In the genomic region with DNA sequence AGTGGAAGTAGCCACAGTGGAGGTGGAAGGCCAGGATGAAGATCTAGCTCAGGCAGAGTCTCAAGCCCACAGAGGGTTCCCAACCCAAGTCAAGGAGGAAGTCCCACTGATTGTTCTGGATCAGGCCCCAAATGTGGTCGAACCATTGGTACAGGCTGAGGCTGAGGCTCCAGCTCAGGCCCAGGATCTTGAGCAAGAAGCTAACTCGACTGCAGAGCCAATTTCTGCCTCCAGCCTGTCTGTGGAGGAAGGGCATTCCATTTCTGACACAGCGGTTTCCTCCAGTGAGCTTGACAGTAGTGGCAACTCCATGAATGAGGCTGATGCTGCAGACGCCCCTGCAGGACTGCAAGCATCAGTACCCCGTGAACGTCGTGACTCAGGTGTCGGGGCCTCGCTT, we compare ENCODE assay signal across 18 mouse cellular contexts.
"Had no signal": no experiment of that assay in that cellular context is flagged by ENCODE, and none has a peak within 500 bp of the region (broad histone marks: within the 10 kb centered on the region; RNA-seq: fewer than 3 reads in every experiment).

No protein-coding gene starts in this region.

- H3K9me3 ChIP-seq: lung, embryonic 15.5 days; megakaryocyte, embryonic 14.5 days; midbrain, embryonic 13.5 days; midbrain, embryonic 15.5 days; neural tube, embryonic 12.5 days; stomach, embryonic 15.5 days had no signal

- DNase-seq: liver, postnatal 0 days; lung, adult 2 months; lung, postnatal 14 days; lung, postnatal 36 days; right cerebral cortex, postnatal 14 days; thymus, adult 2 months; thymus, postnatal 25 days; thymus, postnatal 4 days had no signal

- H3K36me3 ChIP-seq: lung, embryonic 15.5 days; midbrain, embryonic 13.5 days; midbrain, embryonic 15.5 days; neural tube, embryonic 12.5 days; stomach, embryonic 15.5 days had no signal

- H3K27me3 ChIP-seq: midbrain, embryonic 15.5 days; neural tube, embryonic 12.5 days; stomach, embryonic 15.5 days had no signal

- H3K27ac ChIP-seq: macrophage; midbrain, embryonic 13.5 days; midbrain, embryonic 15.5 days; neural tube, embryonic 12.5 days; stomach, embryonic 15.5 days; stomach, postnatal 0 days had no signal

- H3K4me2 ChIP-seq: lung, embryonic 15.5 days; midbrain, embryonic 11.5 days; midbrain, embryonic 13.5 days; midbrain, embryonic 15.5 days; neural tube, embryonic 12.5 days; stomach, embryonic 15.5 days had no signal

- H3K4me1 ChIP-seq: lung, embryonic 15.5 days; midbrain, embryonic 13.5 days; midbrain, embryonic 15.5 days; neural tube, embryonic 12.5 days; stomach, embryonic 15.5 days had no signal

- H3K4me3 ChIP-seq: lung, embryonic 15.5 days; megakaryocyte, embryonic 14.5 days; midbrain, embryonic 13.5 days; midbrain, embryonic 15.5 days; neural tube, embryonic 12.5 days; stomach, embryonic 15.5 days had no signal

- ATAC-seq: liver, postnatal 0 days; lung, postnatal 0 days; midbrain, embryonic 13.5 days; midbrain, embryonic 15.5 days had no signal

- H3K9ac ChIP-seq: liver, postnatal 0 days; lung, embryonic 15.5 days; midbrain, embryonic 13.5 days; midbrain, embryonic 15.5 days; neural tube, embryonic 12.5 days; stomach, embryonic 15.5 days had no signal
